Mouse (Mus musculus) kidney, postnatal 25 days (tissue): ENCODE results near the gene Adprh.

Experiments
- DNase-seq, 2 experiments: peaks; one replicate each; pipeline ENCODE4 v3.0.0; 2021; ENCODE audit warnings: mixed read lengths in 2 of 2

Gene Adprh

DNA sequence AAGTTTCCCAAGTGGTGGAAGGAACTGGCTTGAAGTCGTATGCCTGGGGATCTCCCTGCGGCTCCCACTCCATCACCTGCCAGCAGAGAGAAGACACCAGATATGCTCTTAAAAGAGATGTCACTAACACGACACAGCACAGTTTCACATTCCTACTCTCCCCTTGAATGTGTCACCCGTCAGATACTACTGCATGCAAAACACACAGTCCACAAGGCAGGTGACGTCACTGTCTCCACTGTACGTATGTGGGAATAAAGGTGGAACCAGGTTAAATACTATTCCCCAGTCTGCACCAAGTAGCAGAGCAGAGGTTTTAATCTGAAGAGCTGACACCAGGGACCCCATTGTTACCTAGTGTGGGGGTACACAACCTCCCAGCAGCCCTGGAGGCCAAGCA is 12.1 kb downstream of the Adprh start:
- DNase-seq = no peak

DNA sequence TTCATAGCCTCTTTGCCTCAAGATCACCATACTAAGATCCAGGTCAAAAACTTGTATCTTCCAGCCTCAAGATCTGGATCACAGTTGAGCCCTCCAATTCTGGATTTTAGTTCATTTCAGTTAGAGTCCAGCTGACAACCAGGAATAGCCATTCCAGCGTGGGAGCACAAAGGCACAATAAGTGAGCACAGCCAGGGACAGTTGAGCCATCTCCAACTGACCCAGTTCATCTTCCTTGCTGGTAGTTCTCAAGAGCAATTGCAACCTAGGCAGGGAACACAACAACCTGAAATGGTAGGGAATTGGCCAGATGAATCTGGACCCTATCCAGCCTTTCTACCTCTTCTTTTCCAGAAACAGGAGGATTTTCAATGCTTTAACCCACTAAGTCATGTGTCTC is 13.3 kb downstream of the Adprh start:
- DNase-seq = no peak

DNA sequence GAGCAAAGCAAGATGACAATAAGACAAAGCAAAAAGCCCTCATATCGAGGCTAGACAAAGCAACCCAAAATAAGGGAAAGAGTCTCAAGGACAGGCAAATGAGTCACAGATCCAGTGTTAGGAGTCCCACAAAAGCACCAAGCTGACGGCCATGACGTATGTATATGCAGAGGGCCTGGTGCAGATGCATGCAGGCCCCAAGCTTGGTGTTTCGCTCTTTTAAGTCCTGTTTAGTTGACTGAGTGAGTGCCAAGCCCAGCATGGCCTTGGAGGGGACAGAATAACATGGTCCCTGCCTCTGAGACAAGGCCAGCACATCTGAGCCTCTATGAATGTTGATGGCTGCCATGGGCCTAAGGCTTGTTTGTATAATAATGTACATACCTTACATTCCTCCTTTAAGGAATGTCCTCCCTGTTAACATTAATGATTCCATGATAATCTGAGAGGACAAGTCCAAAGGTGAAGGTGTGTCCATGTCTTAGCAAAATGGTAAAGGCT is 18.2 kb downstream of the Adprh start:
- DNase-seq = no peak

DNA sequence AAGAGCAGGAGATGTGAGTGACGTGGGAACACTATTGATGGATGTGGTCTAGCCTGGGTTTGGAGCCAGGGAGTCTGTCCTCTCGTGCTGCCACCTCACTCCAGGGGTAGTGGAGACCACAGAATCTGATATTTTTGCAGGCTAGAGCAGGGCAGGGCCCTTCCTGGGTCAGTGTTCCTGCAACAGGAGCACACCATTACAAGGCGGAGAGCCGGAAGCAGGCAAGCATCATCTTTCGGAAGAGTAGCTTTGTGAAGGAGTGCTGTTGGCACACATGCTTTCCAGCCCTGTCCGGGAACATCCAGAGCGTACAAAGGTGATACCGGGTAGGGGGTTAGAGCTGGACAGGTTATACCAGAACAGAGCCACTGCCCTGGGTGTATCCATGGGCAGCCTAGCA is 19.0 kb downstream of the Adprh start:
- no peak for DNase-seq

DNA sequence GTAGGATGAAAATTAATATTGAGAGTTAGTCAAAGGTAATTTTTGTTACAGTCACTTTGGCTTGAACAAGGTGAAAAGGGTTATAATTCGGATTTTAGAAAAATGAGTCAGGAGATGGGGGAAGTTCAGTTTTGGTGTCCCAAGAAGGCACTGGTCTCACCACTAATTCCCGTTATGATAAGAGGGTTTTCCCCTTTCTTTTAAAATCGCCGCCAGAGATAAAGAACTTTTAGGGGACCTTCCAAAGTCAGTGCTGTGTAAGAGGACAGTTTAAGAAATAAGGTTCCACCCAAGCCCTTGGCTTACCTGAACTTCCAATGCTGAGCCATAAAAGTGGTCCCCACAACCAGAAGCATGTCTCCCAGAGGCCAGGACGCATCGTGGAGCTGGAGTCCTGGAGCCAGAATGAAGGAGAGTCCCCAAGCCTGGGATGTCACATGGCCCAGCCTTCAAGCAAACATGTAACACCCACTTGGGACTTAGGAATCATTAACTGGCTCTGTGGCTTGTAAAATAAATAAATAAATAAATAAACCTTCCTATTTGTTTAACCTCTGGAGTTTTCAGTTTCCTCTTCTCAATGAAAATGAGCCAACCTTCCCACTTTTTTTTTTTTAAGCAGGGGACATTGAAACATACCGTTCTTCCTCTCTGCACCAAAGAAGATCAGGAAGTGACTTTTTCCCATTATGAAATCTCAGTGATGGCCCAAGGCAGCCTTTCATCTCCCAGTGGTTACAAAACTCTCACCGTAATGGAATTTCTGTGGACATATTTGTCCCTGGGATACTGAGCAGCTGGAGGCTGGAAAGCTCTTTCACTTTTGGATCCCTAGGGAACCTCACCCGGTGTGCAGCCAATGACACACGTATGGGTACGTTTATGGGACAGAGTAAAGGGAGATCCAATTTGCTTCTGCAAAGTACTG is 19.7 kb downstream of the Adprh start, which contains the start of gene Pla1a:
Pla1a (minus strand) TSS at position 648 of the 928 bp plus-strand sequence.
- peak; percentile 17 to 56 for DNase-seq

DNA sequence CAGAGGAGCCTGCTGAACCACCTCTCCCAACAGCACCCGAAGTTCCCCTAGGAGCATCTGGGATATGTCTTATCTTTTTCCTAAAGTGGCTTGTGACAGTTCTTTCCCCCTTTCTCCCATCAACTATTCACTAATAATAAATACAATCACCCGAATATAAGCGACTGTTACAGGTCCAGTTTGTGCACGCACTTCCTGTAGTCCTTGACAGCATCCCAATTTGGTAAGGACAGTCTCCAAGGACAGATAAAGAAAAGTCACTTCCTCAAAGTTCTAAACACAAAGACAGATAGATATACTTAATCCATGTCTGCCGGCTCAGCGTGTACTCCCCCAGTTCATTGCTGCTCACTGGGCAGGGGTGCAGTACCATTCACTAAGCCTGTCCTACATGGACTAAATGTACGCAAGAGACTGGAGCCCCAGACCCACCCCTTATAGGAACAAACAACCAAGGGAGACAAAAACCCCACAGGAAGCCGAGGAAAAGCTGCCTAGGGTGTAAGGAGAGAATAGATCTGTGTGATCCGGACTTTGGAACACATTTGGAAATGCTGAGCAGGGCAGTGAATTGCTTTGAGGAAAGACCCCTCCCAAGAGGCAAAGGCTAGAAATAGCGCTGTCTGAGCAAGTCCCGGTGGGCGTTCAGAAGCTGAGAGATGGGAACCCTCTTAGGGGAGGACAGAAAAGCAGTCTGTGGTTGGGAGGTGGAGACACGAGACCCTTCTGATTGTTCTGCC is 20.9 kb downstream of the Adprh start:
- no peak for DNase-seq

DNA sequence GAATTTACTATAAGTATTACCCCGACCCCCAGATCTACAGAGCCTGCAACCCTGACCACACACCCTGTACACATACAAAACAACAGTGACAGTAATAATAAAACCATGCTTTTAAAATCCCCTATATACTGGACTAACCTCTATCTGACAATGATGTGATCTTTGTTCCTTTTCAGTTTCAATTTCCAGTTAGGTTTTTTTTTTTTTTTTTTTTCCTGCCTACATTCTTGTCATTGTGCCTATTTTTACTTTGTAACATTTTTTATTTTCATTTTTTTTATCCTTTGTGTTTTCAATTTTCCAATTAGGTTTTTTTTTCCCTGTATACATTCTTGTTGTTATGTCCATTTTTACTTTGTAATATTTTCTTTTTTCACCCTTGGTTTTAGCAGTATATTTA is 26.7 kb downstream of the Adprh start:
- no peak for DNase-seq

DNA sequence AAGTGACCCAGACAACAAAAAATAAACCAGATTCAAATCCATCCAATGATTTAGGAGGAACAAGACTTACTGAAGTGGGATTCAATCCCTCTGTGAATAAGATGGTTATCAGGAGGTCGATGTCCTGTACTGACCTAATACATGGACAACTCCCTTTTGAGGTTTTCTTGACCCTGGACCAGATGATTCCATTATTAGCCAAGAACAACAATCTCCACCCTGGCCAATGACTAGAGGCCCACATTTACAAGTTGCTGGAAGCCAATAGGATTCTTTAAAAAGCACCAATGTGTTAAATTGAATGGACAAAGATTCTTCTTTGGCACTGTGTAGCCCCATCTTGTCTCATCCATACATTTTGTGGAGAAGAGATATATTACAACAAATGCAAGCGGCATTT is 27.1 kb downstream of the Adprh start:
- no peak for DNase-seq

DNA sequence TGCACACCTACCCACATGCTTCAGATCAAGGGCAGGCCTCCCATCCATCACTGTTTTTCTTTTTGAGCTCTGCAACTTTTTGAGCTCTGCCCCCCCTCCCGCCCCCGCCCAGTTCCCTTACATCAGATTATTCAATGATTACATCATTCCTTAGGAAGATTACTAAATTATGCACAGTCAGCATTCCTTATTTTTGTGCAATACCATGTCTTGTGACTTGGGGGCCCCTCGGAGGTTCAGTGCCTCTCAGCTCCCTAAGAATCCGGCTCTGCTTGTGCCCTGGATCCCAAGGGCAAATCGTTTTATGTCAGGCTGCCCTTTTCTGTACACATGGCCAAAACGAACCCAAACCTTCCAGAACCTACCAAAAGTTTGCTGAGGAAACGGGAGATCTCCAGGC is 37.5 kb downstream of the Adprh start:
- DNase-seq = no peak

DNA sequence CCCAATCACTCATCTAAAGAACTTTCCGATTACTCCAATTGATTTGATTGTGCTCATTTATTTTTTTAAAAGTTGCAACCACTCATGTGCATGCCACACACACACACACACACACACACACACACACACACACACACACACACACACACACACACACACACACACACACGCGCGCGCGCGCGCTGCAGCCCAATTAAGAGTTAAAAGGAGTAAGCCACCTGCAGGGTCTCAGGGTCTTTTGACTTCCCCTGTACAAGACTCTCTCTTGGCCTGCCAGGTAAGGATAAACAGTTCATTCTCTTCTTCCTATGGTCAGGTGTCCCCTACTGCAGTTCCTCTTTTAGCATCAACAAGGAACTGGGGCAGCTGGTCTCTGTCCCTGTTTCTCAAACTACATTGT is 44.1 kb downstream of the Adprh start:
- no peak for DNase-seq

DNA sequence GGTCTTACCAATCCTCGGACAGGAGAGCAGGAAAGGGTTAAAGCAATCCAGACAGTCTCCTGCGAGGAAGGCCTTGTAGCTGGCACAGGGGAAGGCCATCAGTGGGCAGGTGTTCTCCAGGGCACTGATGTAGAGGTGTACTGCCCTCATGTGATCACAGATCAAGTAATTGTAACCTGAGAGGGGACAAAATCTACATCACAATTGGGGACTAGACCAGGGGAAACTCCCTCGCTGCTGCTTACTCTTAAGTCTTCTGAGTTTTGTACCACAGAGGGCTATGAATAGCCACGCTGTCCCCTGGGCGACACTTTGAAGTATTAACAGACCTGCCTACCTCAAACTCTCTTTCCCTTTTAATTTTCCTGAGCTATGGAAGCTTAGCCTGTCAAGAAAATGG is 44.9 kb downstream of the Adprh start:
- DNase-seq = no peak

DNA sequence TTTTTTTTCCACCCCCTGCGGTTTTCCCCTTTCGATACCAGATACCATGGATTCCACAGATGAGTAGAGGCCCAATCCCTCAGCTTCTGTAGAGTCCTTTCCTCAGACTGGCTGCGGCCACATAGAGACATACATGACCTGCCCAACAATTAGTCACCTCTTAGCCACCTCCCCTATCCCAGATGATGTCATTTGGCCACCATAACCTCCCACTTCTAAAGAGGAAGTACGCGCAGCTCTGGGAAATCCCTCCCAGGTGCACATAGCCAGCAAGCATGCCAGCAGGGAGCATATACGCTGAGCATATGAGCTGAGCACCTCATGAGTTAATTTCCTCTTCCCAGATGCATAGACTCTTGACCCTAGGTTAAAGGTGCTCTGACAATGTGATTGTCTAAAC is 45.8 kb downstream of the Adprh start:
- no peak for DNase-seq

DNA sequence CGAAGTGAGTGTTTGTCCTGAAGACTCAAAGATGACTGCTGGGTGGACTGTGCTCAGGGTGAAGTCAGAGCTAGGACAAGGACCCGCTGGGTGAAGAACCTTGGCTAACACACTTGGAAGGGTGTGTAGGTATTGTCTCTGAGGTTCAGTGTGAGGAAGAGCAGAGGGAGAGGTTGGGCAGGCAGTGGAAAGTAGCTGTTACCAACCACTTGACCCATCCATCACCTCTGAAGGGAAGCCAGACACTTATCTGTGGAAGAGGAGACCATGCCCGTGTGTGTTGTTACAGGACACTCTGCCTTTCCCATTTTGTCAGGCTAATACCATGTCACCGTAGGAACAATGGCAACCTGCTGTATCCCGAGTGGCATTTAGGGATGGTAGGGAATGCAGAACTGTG is 46.2 kb downstream of the Adprh start:
- DNase-seq = no peak

DNA sequence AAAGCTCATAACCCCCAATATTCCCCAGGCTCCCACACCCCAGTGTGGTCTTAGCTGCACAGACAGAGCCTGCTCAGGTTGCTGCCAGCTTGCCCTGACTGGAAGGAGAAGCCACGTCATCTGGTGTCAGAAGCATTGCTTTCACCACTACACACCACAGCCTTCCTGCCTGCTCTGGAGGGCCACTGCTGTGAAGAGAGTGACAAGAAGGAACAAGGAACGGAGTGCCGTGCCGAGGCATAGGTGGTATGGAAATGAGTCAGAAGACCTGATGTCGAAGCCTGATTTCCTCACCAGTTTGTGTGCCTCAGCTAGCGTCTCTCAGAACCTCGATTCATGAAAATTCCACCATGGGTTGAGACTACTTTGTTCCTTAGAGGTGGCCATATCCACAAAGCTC is 48.9 kb downstream of the Adprh start:
- DNase-seq = no peak

DNA sequence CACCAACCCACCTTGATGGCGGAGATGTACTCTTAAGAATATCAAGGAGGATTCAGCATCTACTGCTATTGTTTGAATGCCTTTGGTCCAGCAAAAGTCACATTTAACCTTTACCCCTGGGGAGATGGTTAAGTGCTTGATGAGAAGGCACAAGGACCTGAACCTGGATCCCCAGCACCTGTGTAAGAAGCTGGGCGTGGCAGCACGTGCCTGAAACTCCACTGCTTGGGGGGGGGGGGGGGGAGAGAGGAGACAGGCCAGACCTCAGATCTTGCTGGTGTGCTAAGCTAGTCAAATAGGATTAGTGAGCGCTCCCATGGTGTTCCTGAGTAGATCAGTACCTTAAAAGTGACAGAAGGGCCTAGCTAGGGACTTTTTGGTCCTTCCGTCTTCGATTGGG is 51.0 kb downstream of the Adprh start:
- no peak for DNase-seq

DNA sequence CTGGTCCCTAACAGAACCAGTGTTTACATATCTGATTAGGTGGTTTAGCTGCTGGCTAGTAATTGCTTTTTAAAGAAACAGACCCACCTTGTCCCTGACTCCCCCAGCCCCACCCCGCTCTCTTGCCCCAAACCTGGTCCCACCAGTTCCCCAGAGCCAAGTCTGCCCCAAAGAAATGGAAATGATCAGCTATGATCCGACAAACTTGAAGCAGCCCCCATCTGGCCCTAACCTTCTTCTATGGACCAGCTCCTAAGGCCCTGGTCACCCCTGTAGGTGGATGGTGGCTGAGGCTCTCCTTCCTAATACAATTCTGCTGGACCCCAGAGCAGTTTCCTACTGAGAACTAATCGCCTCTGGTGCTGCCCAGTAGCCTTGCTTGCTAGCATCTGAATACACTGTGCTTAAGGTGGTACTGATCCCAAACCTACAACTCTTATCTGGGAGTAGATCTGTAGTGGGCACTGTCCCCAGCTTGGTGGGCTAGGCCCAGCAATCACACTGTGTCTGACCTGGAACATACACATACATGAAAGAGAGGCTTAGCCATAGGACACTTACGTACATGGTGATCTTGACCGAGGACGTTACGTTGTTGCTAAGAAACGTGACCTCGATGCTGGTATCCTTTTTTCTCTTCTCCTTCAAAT is 52.1 kb downstream of the Adprh start:
- no peak for DNase-seq

DNA sequence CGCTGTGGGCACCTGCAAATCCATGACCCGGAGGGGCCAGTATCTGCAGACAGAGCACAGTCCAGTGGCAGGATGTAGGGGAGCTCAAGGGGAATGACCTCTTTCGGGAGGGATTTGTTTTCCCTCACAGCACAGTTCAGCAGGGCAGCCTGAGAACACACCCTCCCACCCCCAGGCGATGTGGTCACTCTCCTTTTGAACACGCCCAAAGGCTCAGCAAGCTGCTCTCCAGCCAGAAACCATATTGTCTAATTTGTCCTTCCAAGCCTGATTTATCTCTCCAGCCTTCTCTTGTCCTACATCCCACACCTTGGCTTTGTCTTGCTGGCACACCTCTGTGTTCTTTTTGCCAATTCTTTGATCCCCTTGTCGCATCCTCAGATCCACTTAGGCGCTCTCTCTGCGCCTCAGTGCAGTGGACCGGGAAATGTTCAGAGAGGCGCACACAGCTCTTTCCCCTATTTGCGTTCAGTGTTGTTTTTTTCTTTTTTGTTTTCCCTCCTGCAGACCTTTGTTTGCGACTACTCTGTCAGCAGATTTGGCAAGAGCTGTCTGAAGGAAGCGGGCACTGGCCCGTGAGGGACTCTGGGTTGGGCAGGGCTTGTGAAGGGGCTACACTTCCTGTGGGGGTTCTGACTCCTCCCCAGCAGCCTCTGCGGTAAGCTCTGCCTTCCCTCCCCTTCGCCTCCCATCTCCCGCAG is 52.8 kb downstream of the Adprh start:
- DNase-seq = peak; percentile 49 to 82

DNA sequence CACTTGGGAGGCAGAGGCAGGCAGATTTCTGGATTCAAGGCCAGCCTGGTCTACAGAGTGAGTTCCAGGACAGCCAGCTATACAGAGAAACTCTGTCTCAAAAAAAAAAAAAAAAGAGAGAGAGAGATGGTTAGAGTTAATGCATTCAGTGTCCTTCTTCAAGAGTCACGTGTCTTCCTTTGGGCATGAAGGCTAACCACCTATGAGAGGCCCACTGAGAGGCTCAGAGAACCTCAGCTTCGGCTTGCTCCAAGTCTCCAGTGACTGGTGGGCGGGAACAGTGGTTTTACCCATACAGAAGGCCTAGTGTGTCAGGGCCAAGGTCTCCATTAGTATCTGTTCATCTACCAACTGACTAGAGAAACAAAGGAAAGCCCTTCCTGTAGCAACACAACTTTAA is 53.4 kb downstream of the Adprh start:
- DNase-seq = no peak

DNA sequence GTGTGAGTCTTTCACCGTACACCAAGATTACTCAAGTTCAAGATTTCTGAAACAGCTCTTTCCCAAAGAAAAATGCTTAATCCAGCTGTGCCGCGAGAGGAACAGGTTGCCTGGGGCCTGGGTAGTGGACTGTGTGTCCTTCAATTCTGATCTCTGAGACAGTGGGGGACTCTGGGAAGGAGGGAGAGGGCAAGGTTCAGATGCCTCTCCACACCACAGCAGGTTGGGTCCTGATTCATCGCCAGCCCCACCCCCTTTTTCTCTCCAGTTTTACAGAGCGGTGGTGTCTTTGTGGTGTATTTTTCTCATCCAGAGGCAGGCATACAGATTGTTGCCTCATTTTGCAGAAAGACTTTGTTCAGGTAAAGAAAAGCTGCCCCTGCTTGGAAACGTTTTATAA is 54.2 kb downstream of the Adprh start:
- peak; percentile 74 to 87 for DNase-seq

DNA sequence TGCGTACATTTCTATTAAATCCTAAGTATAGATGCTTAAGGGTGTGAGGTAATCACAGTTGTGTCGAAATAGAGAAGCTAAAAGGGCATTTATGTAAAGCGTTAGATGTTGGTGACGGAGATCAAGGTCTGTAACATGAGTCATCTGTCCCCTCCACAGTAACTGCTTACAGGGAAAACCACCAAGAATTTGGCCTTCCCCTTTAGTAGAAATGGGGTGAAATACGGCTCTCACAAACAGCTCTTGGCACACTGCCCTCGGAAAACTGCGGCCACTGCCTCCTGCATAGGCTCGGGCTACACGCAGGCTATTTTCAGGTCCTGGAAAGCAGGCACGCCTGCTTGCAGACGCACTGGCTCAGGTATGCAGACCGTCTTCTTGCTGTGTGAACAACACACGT is 56.3 kb downstream of the Adprh start:
- peak; percentile 76 for DNase-seq

DNA sequence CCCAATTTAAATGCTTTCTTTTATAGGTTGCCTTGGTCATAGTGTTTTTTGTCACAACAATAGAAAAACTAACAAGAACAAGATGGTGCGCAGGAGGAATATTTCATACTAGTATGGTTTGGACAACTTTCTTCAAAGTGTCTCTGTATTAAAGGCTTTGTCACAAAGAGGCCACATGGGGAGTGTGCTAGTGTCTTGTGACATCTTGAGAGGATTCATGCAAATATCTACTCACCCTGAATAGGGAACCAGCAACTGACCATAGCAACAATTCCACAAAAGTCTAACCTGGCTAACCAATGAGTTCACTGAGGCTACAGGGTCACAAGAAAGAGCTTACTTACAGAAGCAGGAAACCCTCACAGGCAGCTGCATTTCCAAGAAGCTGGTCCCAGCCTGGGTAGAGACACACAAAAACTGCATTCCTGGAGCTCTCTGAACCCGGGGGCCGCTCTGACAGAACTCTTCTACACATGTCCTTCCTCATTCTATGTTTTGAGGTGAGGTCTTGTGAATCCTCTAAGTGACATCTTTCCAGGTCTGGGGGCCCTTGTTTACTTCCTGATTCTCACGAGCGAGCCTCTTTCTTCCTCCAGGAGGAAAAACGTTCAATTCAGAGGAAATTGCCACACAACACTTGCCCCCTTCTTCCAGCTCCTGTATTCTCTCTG is 57.3 kb downstream of the Adprh start:
- no peak for DNase-seq

DNA sequence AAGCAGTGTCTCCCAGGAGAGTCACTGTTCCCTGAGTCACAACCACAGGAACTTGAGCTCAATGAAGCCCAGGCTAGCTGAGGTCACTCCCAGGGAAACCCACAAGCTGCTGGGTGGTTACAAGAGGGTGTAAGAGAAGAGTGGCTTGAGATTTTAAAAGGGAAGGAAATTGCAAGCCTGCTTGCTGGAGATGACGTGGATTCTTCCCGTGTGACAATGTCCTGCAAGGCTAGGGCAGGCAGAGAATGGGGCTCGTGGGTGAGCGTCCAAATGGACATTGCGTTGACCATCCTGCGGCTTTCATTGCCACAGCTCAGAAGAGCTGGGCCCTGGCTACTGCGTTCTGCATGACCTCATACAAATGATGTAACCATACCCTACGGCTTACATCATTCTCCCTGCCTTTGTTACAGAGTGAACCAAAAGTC is 58.3 kb downstream of the Adprh start:
- DNase-seq = no peak
